Mouse (Mus musculus) neural tube, embryonic 11.5 days (tissue): ENCODE measurements around the gene Zfp704. TPM values are rescaled to one million over a fixed set of nuclear protein-coding genes. Genes with fewer than 3 reads are reported as not detected.

Experiments used
- ATAC-seq: fragments of 200-750 bp; cut with Nextera tagmentation; 2 replicates; pipeline ENCODE4 v1.8.0; 2017; ENCODE audit warnings: moderate number of reproducible peaks, mild to moderate bottlenecking, moderate TSS enrichment, moderate library complexity; ENCODE audit not compliant: insufficient read depth, low FRiP score, low TSS enrichment
- DNase-seq: peaks from one replicate; pipeline ENCODE4 v3.0.0-alpha.2; 2015; ENCODE audit warnings: low spot score
- H3K27ac ChIP-seq: fragments of 300-500 bp; sonication (generic); 2 replicates; pipeline ENCODE4 v1.5.1; 2014; ENCODE audit warnings: low read depth, mild to moderate bottlenecking, low read length
- H3K27me3 ChIP-seq: fragments of 300-500 bp; sonication (generic); 2 replicates; pipeline ENCODE4 v1.6.1; 2014; ENCODE audit warnings: mild to moderate bottlenecking, low read length, mixed read lengths; ENCODE audit not compliant: control insufficient read depth, insufficient read depth
- H3K36me3 ChIP-seq: fragments of 300-500 bp; sonication (generic); 2 replicates; pipeline ENCODE4 v1.6.1; 2014; ENCODE audit warnings: mild to moderate bottlenecking, low read length, moderate library complexity, mixed read lengths; ENCODE audit not compliant: control insufficient read depth, insufficient read depth
- H3K4me1 ChIP-seq: fragments of 300-500 bp; sonication (generic); 2 replicates; pipeline ENCODE4 v1.6.1; 2014; ENCODE audit warnings: low read length, mixed read lengths; ENCODE audit not compliant: control insufficient read depth, insufficient read depth
- H3K4me2 ChIP-seq: fragments of 300-500 bp; sonication (generic); 2 replicates; pipeline ENCODE4 v1.6.1; 2014; ENCODE audit warnings: low read depth, mild to moderate bottlenecking, moderate library complexity
- H3K4me3 ChIP-seq: fragments of 300-500 bp; sonication (generic); 2 replicates; pipeline ENCODE4 v1.5.1; 2014; ENCODE audit warnings: low read depth, low read length
- H3K9ac ChIP-seq: fragments of 300-500 bp; sonication (generic); 2 replicates; pipeline ENCODE4 v1.6.1; 2014; ENCODE audit warnings: mild to moderate bottlenecking, low read length
- H3K9me3 ChIP-seq: fragments of 300-500 bp; sonication (generic); 2 replicates; pipeline ENCODE4 v1.6.1; 2016; ENCODE audit warnings: low read length; ENCODE audit not compliant: control insufficient read depth
- WGBS: fragments of 180-500 bp; shearing (Covaris S2); extraction: QIAGEN DNeasy Blood & Tissue Kit; methylation state at CpG from one replicate; pipeline ENCODE4 v1.1.7; 2014; 5-methylcytosine and 5-hydroxymethylcytosine counted together
- polyA plus RNA-seq: library from polyadenylated mRNA; unstranded; fragments of >200 nt; fragmentation: Nextera tagmentation; extraction: Ambion mirVana; gene quantifications from 2 replicates; pipeline ENCODE4 v1.2.1, GENCODE M21; 2014

Zfp704 gene
- polyA plus RNA-seq, 1 experiment from 2014 or later = 6.3 TPM

DNA sequence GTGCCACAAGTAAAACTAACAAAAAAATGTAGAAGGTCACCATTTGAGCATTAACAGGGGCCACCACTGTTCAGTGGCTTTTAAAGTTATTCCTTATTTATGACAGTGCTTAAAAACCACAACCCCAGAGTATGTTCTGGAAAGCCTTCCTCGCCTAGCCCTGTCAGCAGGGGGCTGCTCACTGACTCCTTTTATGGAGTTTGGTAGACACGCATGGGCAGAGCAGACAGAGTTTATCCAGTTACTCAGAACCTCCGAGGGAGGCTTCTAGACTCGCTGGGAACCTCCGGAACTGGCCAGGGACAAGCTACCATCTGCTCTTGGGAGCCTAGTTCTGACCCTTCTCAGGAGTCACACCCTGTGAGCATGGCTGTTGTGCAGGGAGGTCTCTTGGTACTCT lies 165.3 kb downstream of the Zfp704 start:
- Histone ChIP-seq H3K9me3 (no peaks in the 10 kb centered on the region), H3K36me3 (peaks cover 4% of the 10 kb centered on the region; the same call in 1 of the 2 replicates), H3K4me3 (no peak overlapping the region), H3K27me3 (no peaks in the 10 kb centered on the region), H3K4me1 (no peaks in the 10 kb centered on the region), H3K27ac (no peak overlapping the region), H3K9ac (no peak overlapping the region), H3K4me2 (no peak overlapping the region)
- 67% methylated on average over 5 of the region's 5 CpGs for WGBS
- no peak for DNase-seq
- no peak for ATAC-seq

- DNase-seq (no peak), ATAC-seq (no peak)
- Histone ChIP-seq H3K36me3 (peaks cover 4% of the 10 kb centered on the region; the same call in 1 of the 2 replicates), H3K9ac (no peak overlapping the region), H3K27me3 (no peaks in the 10 kb centered on the region), H3K4me3 (no peak overlapping the region), H3K9me3 (no peaks in the 10 kb centered on the region), H3K4me1 (no peaks in the 10 kb centered on the region), H3K27ac (no peak overlapping the region), H3K4me2 (no peak overlapping the region)
- WGBS = 92% methylated on average over 7 of the region's 7 CpGs
Observed at GRCm38 (mm10) chr3:9443981-9444380, 165.9 kb downstream of the Zfp704 start.

DNA sequence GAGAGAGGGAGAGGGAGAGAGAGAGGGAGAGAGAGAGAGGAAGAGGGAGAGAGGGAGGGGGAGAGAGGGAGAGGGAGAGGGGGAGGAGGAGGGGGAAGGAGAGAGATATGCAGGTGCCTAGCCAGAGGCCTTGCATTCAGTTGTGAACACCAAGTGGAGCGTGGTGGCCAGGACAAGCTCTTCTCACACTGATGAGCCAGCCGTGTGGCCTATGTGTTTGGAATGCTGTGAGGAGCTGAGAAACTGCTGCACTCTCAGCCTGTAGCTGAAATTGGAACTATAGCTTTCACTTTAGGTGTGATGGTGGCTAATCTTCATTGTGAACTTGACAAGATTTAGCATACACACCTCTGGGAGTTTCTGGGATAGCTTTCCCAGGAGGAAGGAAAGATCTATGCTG lies 166.4 kb downstream of the Zfp704 start:
- DNase-seq = no peak
- H3K4me3 ChIP-seq = no peak overlapping the region
- no peaks in the 10 kb centered on the region for H3K27me3 ChIP-seq
- ATAC-seq = no peak
- H3K9me3 ChIP-seq = no peaks in the 10 kb centered on the region
- no peak overlapping the region for H3K4me2 ChIP-seq
- 79% methylated on average over 2 of the region's 2 CpGs for WGBS
- H3K27ac ChIP-seq = no peak overlapping the region
- no peaks in the 10 kb centered on the region for H3K4me1 ChIP-seq
- no peak overlapping the region for H3K9ac ChIP-seq
- H3K36me3 ChIP-seq = peaks cover 6% of the 10 kb centered on the region; the same call in 1 of the 2 replicates

DNA sequence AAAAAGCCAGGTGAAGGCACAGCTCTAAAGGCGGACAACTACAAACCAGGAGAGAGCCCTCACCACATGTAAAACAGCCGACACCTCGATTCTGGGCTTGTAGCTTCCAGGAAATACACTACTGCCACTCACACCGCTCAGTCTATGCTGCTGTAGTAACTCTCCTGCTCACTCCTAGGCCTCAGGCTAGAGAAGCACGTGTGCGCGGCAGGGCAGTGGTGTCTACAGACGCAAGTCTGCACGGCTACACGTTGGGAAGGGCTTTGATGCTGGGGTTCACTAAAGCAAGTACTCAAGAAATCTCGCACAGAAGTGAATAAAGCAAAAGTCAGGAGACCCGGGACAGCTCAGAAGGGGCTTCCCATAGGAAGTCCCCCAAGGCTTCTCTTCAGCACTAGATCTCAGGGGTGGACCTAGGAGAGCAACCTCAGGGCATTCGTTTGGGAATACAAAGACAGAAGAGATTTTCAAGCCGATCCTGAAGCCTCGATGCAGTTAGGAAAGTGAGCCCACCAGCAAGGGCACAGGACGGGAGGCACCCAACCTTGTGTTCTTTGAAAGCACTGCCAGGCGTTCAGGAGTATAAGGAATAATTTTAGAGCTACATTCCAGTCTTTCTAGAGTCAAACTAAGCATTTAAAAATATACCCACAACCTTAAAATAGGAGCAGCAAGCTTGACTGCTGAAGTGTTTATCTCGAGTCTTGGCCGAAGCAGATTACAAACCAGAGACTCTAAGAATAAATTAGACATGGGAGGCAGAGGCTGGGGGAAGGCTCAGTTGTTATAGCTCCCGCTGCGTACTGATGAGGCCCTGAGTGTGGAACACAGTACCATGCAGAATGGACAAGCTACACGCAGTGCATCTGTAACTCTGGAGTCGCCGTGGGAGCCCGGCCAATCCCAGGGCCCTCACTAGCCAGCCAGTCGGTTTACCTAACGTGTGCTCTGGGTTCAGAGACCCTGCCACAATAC lies 168.0 kb downstream of the Zfp704 start:
- Histone ChIP-seq H3K27ac (no peak overlapping the region), H3K9me3 (no peaks in the 10 kb centered on the region), H3K36me3 (0 out of 2 replicates have a peak, but pooled peaks cover 2% of the 10 kb centered on the region), H3K4me3 (no peak overlapping the region), H3K4me2 (no peak overlapping the region), H3K4me1 (no peaks in the 10 kb centered on the region), H3K27me3 (no peaks in the 10 kb centered on the region), H3K9ac (no peak overlapping the region)
- 93% methylated on average over 27 of the region's 27 CpGs for WGBS
- DNase-seq (no peak), ATAC-seq (no peak)

DNA sequence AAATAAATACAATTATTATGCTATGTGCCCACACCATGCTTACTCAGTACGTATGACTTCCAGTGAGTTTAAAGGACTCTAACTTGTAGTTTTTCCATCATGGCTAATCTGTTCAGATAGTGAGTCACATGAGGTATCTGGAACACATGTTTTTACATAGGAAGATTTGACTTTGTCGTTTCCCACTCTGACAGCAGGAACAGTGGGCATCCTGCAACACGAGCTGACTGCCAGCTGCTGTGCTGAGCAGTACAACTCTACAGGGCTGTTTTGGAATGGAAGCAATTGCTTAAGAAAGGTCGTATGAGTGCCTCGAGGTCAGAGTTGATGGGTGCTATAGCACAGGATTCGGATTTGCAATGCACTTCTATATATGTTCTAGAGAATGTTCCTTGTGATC lies 169.4 kb downstream of the Zfp704 start:
- no peaks in the 10 kb centered on the region for H3K4me1 ChIP-seq
- no peak overlapping the region for H3K9ac ChIP-seq
- H3K36me3 ChIP-seq = 0 out of 2 replicates have a peak, but pooled peaks cover 2% of the 10 kb centered on the region
- no peak overlapping the region for H3K4me3 ChIP-seq
- no peaks in the 10 kb centered on the region for H3K27me3 ChIP-seq
- WGBS = 81% methylated on average over 6 of the region's 6 CpGs
- no peak overlapping the region for H3K27ac ChIP-seq
- H3K4me2 ChIP-seq = no peak overlapping the region
- no peak for ATAC-seq
- no peaks in the 10 kb centered on the region for H3K9me3 ChIP-seq
- DNase-seq = no peak

DNA sequence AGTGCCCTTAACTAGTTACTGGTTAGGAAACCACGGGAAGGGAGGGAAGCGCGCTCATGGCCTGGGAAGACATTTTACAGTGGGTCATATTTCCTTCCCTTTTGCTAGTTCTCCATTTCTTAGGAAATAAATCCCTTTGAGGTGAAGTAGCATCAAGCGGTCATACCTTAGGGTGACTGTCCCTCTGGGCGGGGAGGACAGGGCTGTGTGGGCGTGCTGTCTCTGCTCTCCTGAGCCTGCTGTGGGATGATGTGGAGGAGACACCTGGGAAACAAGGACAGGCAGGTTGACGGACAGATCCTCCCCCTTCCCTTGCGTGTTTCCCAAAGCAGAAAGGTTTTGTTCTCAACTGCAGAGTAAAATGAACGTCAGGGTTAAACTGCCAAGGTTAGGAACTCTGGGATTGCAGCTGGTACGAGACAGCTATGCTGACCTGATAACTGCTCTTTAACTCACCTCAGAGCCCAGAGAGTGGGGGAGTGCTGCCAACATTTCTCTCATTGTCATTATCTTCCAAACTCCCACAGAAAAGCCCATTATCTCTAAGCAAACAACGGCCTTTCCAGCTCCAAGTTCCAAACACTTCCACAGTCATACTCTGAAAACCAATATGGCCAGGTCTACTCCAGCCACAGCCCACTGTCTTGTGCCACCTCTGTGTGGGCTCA lies 170.1 kb downstream of the Zfp704 start:
- no peak for DNase-seq
- WGBS = 91% methylated on average over 11 of the region's 11 CpGs
- 0 out of 2 replicates have a peak, but pooled peaks cover 2% of the 10 kb centered on the region for H3K36me3 ChIP-seq
- H3K4me1 ChIP-seq = no peaks in the 10 kb centered on the region
- no peak overlapping the region for H3K4me3 ChIP-seq
- no peak overlapping the region for H3K9ac ChIP-seq
- H3K27ac ChIP-seq = no peak overlapping the region
- H3K4me2 ChIP-seq = no peak overlapping the region
- H3K9me3 ChIP-seq = no peaks in the 10 kb centered on the region
- H3K27me3 ChIP-seq = no peaks in the 10 kb centered on the region
- ATAC-seq = no peak

DNA sequence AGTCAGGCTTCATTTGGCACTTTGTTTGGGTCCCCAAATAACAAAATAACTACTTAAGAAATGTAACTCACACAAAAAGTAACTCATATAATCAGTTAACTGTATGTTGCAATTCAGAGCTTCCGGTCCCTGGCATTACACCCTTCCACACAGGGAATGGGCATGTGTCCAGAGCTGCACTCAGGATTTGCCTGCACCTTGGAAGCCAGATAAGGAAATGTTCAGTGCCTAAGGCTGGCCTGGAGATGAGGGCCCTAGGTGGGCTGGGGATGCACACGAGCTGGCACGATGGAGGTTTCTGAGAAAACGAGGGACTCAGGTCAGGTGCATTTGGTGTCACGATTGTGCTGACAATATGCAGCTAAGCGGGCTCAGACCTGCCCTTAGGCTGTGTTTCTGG lies 173.6 kb downstream of the Zfp704 start:
- 93% methylated on average over 6 of the region's 6 CpGs for WGBS

DNA sequence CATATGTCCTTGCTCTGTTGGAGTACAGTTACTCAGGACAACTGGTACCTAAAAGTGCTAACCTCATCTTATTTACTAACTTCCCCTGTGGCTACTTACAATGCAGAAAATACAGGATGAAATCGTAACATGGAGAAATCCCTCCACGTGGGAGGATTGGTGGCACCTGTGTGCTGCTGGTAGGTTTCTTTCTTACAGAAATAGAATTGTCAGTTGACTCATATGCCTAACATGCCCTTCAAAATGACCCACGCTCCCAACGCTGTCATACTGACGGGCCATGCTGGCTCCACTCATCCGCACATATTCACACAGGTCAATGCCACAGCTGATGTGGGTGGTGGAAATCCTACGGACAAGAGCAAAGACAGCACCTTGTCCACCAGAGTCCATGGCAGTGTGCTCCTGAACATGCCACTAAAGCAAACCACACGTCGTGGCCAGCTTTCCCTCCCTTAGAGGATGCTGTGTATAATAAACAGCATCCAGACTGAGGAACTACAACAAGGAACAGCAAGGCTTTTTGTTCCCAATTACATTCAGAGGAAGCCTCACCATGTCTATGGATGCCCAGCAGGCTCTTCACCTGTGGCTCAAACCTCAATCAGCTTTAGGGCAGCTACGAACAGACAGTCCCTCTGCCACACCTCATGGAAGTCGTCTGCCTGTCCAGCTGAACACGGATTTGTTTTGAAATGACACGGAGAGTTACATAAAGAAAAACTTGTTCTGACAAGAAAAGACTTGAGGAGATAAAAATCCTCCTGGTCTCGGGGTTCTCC lies 175.3 kb downstream of the Zfp704 start:
- Histone ChIP-seq H3K9ac (no peak overlapping the region), H3K27ac (no peak overlapping the region), H3K4me2 (no peak overlapping the region), H3K36me3 (0 out of 2 replicates have a peak, but pooled peaks cover 2% of the 10 kb centered on the region), H3K9me3 (no peaks in the 10 kb centered on the region), H3K27me3 (no peaks in the 10 kb centered on the region), H3K4me1 (no peaks in the 10 kb centered on the region), H3K4me3 (no peak overlapping the region)
- DNase-seq (no peak), ATAC-seq (no peak)
- 92% methylated on average over 14 of the region's 14 CpGs for WGBS

More for the DNA sequence above, 173.6 kb downstream of the Zfp704 start:
- no peak overlapping the region for H3K4me2 ChIP-seq
- H3K4me1 ChIP-seq = no peaks in the 10 kb centered on the region
- no peak overlapping the region for H3K4me3 ChIP-seq
- H3K9me3 ChIP-seq = no peaks in the 10 kb centered on the region
- H3K9ac ChIP-seq = no peak overlapping the region
- DNase-seq (no peak), ATAC-seq (no peak)
- 0 out of 2 replicates have a peak, but pooled peaks cover 2% of the 10 kb centered on the region for H3K36me3 ChIP-seq
- no peak overlapping the region for H3K27ac ChIP-seq
- H3K27me3 ChIP-seq = no peaks in the 10 kb centered on the region
